Mouse (Mus musculus) MEL (cell line): ENCODE measurements around the gene Gipc3. TPM values are rescaled to one million over a fixed set of nuclear protein-coding genes. Genes with fewer than 3 reads are reported as not detected.

Source experiments
- DNase-seq: peaks from one replicate; pipeline ENCODE4 v3.0.0; 2011; ENCODE audit warnings: low read depth, low spot score
- H3K27ac ChIP-seq: 2 replicates; pipeline ENCODE4 v1.5.1; 2012; ENCODE audit warnings: low read depth, mild to moderate bottlenecking, control low read depth, low read length, moderate library complexity; ENCODE audit not compliant: control insufficient read depth
- H3K27me3 ChIP-seq, 2 experiments: fragments of 150-350 bp in 1 of 2; sonication (generic) in 1 of 2; 2 replicates each; pipeline ENCODE4 v1.6.1; 2012; ENCODE audit warnings: low read length in 2 of 2, mild to moderate bottlenecking in 2 of 2, improper control_type of control experiment in 1 of 2, moderate library complexity in 1 of 2; ENCODE audit not compliant: insufficient read depth in 2 of 2, control insufficient read depth in 1 of 2
- H3K36me3 ChIP-seq, 2 experiments: 2 replicates each; pipeline ENCODE4 v1.6.1; 2012 to 2014; ENCODE audit warnings: low read length in 2 of 2, improper control_type of control experiment in 1 of 2, inconsistent platforms in 1 of 2, mild to moderate bottlenecking in 1 of 2; ENCODE audit not compliant: insufficient read depth in 2 of 2, control insufficient read depth in 1 of 2
- H3K4me1 ChIP-seq, 2 experiments: fragments of 150-350 bp in 1 of 2; sonication (generic) in 1 of 2; 2 replicates each; pipeline ENCODE4 v1.6.1; 2012; ENCODE audit warnings: low read length in 2 of 2, improper control_type of control experiment in 1 of 2, mild to moderate bottlenecking in 1 of 2; ENCODE audit not compliant: insufficient read depth in 2 of 2, control insufficient read depth in 1 of 2
- H3K4me3 ChIP-seq, 2 experiments: fragments of 150-350 bp in 1 of 2; sonication (generic) in 1 of 2; 2 replicates each; pipeline ENCODE4 v1.5.1; 2012; ENCODE audit warnings: low read depth in 2 of 2, low read length in 2 of 2, mild to moderate bottlenecking in 2 of 2, moderate library complexity in 2 of 2, control low read depth in 1 of 2, improper control_type of control experiment in 1 of 2; ENCODE audit not compliant: control insufficient read depth in 1 of 2, insufficient read depth in 1 of 2
- H3K79me2 ChIP-seq: 2 replicates; pipeline ENCODE4 v1.6.1; 2012; ENCODE audit warnings: mild to moderate bottlenecking, low read length, moderate library complexity; ENCODE audit not compliant: control insufficient read depth, poor library complexity, insufficient read depth
- H3K9ac ChIP-seq: 2 replicates; pipeline ENCODE4 v1.6.1; 2012; ENCODE audit warnings: low read depth, mild to moderate bottlenecking, control low read depth, low read length, moderate library complexity; ENCODE audit not compliant: control insufficient read depth, poor library complexity, severe bottlenecking
- H3K9me3 ChIP-seq: fragments of 150-350 bp; sonication (generic); replicated peaks from 2 replicates; pipeline ENCODE4 v1.6.1; 2012; ENCODE audit warnings: mild to moderate bottlenecking, low read length, improper control_type of control experiment, moderate library complexity; ENCODE audit not compliant: insufficient read depth
- BHLHE40 ChIP-seq: IDR thresholded peaks from 2 replicates; pipeline ENCODE4 v1.6.1; 2012; ENCODE audit warnings: low read depth, mild to moderate bottlenecking, inconsistent platforms, low read length, improper control_type of control experiment, borderline replicate concordance
- CHD1 ChIP-seq: IDR thresholded peaks from 2 replicates; pipeline ENCODE4 v1.6.1; 2012; ENCODE audit warnings: low read depth, mild to moderate bottlenecking, inconsistent platforms, low read length, improper control_type of control experiment
- CHD2 ChIP-seq: IDR thresholded peaks from 2 replicates; pipeline ENCODE4 v1.6.1; 2011; ENCODE audit warnings: low read length, improper control_type of control experiment
- CTCF ChIP-seq, 3 experiments: IDR thresholded peaks in 2 of 3; conservative IDR thresholded peaks in 1 of 3; 2 replicates each; pipeline ENCODE4 v1.5.1; 2011 to 2012; ENCODE audit warnings: low read length in 3 of 3, low read depth in 2 of 3, mild to moderate bottlenecking in 2 of 3, improper control_type of control experiment in 1 of 3, inconsistent platforms in 1 of 3, mixed read lengths in 1 of 3, moderate library complexity in 1 of 3; ENCODE audit not compliant: control insufficient read depth in 1 of 3, insufficient read depth in 1 of 3, poor library complexity in 1 of 3, severe bottlenecking in 1 of 3
- E2F4 ChIP-seq: IDR thresholded peaks from 2 replicates; pipeline ENCODE4 v1.6.1; 2011; ENCODE audit warnings: low read depth, low read length, improper control_type of control experiment, borderline replicate concordance
- EP300 ChIP-seq, 2 experiments: IDR thresholded peaks; 2 replicates each; pipeline ENCODE4 v1.6.1; 2011; ENCODE audit warnings: improper control_type of control experiment in 2 of 2, low read length in 2 of 2, low read depth in 1 of 2, mild to moderate bottlenecking in 1 of 2
- ETS1 ChIP-seq: IDR thresholded peaks from 2 replicates; pipeline ENCODE4 v1.6.1; 2012; ENCODE audit warnings: low read depth, mild to moderate bottlenecking, inconsistent platforms, low read length, improper control_type of control experiment, moderate library complexity
- GABPA ChIP-seq: IDR thresholded peaks from 2 replicates; pipeline ENCODE4 v1.6.1; 2012; ENCODE audit warnings: low read depth, mild to moderate bottlenecking, inconsistent platforms, low read length, improper control_type of control experiment, moderate library complexity
- GATA1 ChIP-seq: IDR thresholded peaks from 2 replicates; pipeline ENCODE4 v1.6.1; 2011; ENCODE audit warnings: low read depth, low read length, improper control_type of control experiment
- HCFC1 ChIP-seq: IDR thresholded peaks from 2 replicates; pipeline ENCODE4 v1.6.1; 2012; ENCODE audit warnings: low read depth, mild to moderate bottlenecking, inconsistent platforms, low read length, improper control_type of control experiment, moderate library complexity
- JUND ChIP-seq: IDR thresholded peaks from 2 replicates; pipeline ENCODE4 v1.6.1; 2011; ENCODE audit warnings: low read depth, mild to moderate bottlenecking, improper control_type of control experiment, low read length
- KAT2A ChIP-seq: conservative IDR thresholded peaks from 2 replicates; pipeline ENCODE4 v1.6.1; 2012; ENCODE audit warnings: low read depth, low read length, improper control_type of control experiment, inconsistent platforms
- MAX ChIP-seq: IDR thresholded peaks from 2 replicates; pipeline ENCODE4 v1.6.1; 2011; ENCODE audit warnings: low read length, improper control_type of control experiment
- MAZ ChIP-seq: IDR thresholded peaks from 2 replicates; pipeline ENCODE4 v1.6.1; 2012; ENCODE audit warnings: low read depth, mild to moderate bottlenecking, inconsistent platforms, low read length, improper control_type of control experiment
- MXI1 ChIP-seq: IDR thresholded peaks from 2 replicates; pipeline ENCODE4 v1.6.1; 2011; ENCODE audit warnings: mild to moderate bottlenecking, low read depth, low read length, improper control_type of control experiment
- MYB ChIP-seq: IDR thresholded peaks from 2 replicates; pipeline ENCODE4 v1.6.1; 2011; ENCODE audit warnings: mild to moderate bottlenecking, low read depth, low read length, improper control_type of control experiment
- MYC ChIP-seq: IDR thresholded peaks from 2 replicates; pipeline ENCODE4 v1.6.1; 2011; ENCODE audit warnings: low read depth, mild to moderate bottlenecking, low read length, improper control_type of control experiment, moderate library complexity
- NELFE ChIP-seq: IDR thresholded peaks from 2 replicates; pipeline ENCODE4 v1.6.1; 2011; ENCODE audit warnings: low read depth, low read length, improper control_type of control experiment
- POLR2A ChIP-seq, 2 experiments: IDR thresholded peaks; 2 replicates each; pipeline ENCODE4 v1.6.1; 2011 to 2012; ENCODE audit warnings: low read length in 2 of 2, mild to moderate bottlenecking in 2 of 2, control low read depth in 1 of 2, improper control_type of control experiment in 1 of 2, low read depth in 1 of 2, moderate library complexity in 1 of 2; ENCODE audit not compliant: control insufficient read depth in 1 of 2, insufficient read depth in 1 of 2, poor library complexity in 1 of 2
- POLR2AphosphoS2 ChIP-seq: IDR thresholded peaks from 2 replicates; pipeline ENCODE4 v1.6.1; 2011; ENCODE audit warnings: low read length, improper control_type of control experiment
- POLR2AphosphoS5 ChIP-seq: IDR thresholded peaks from 2 replicates; pipeline ENCODE4 v1.6.1; 2012; ENCODE audit warnings: low read depth, borderline replicate concordance, mild to moderate bottlenecking, inconsistent platforms, low read length, moderate library complexity, mixed read lengths
- SIN3A ChIP-seq: IDR thresholded peaks from 2 replicates; pipeline ENCODE4 v1.6.1; 2012; ENCODE audit warnings: low read length, improper control_type of control experiment, inconsistent platforms
- SMC3 ChIP-seq: IDR thresholded peaks from 2 replicates; pipeline ENCODE4 v1.6.1; 2011; ENCODE audit warnings: low read depth, low read length, improper control_type of control experiment
- TBP ChIP-seq: IDR thresholded peaks from 2 replicates; pipeline ENCODE4 v1.8.0; 2011; ENCODE audit warnings: low read depth, low read length, improper control_type of control experiment
- TCF12 ChIP-seq: IDR thresholded peaks from 2 replicates; pipeline ENCODE4 v1.6.1; 2014; ENCODE audit warnings: low read depth, mild to moderate bottlenecking, inconsistent platforms, low read length, improper control_type of control experiment, moderate library complexity
- UBTF ChIP-seq: IDR thresholded peaks from 2 replicates; pipeline ENCODE4 v1.6.1; 2012; ENCODE audit warnings: low read depth, mild to moderate bottlenecking, inconsistent platforms, low read length, improper control_type of control experiment, moderate library complexity, borderline replicate concordance; ENCODE audit not compliant: insufficient read depth
- USF1 ChIP-seq: IDR thresholded peaks from 2 replicates; pipeline ENCODE4 v1.6.1; 2014; ENCODE audit warnings: low read depth, mild to moderate bottlenecking, inconsistent platforms, low read length, improper control_type of control experiment, moderate library complexity
- USF2 ChIP-seq, 2 experiments: IDR thresholded peaks; 2 replicates each; pipeline ENCODE4 v1.6.1; 2011 to 2012; ENCODE audit warnings: improper control_type of control experiment in 2 of 2, low read length in 2 of 2, borderline replicate concordance in 1 of 2, inconsistent platforms in 1 of 2, low read depth in 1 of 2, mild to moderate bottlenecking in 1 of 2; ENCODE audit not compliant: insufficient read depth in 1 of 2
- ZC3H11A ChIP-seq: IDR thresholded peaks from 2 replicates; pipeline ENCODE4 v1.6.1; 2012; ENCODE audit warnings: low read depth, mild to moderate bottlenecking, inconsistent platforms, low read length, improper control_type of control experiment
- ZKSCAN1 ChIP-seq: IDR thresholded peaks from 2 replicates; pipeline ENCODE4 v1.6.1; 2012; ENCODE audit warnings: low read depth, mild to moderate bottlenecking, inconsistent platforms, low read length, improper control_type of control experiment, moderate library complexity
- ZMIZ1 ChIP-seq: IDR thresholded peaks from 2 replicates; pipeline ENCODE4 v1.6.1; 2012; ENCODE audit warnings: low read depth, mild to moderate bottlenecking, inconsistent platforms, low read length, improper control_type of control experiment, moderate library complexity
- ZNF384 ChIP-seq: IDR thresholded peaks from 2 replicates; pipeline ENCODE4 v1.6.1; 2012; ENCODE audit warnings: low read depth, mild to moderate bottlenecking, inconsistent platforms, low read length, improper control_type of control experiment
- polyA plus RNA-seq, 2 experiments: library from polyadenylated mRNA; stranded (reverse) in 1 of 2; unstranded in 1 of 2; fragments of >175 nt in 1 of 2; fragments of >200 nt in 1 of 2; gene quantifications; 2 replicates each; pipeline versions ENCODE4 v1.2.1 to v1.2.4; 2012; ENCODE audit warnings: low replicate concordance in 2 of 2, low read depth in 1 of 2; ENCODE audit not compliant: insufficient read length in 2 of 2, insufficient read depth in 1 of 2, missing spikeins in 1 of 2
- total RNA-seq: library from RNA; depleted of rRNA; stranded (reverse); fragments of 300-350 nt; gene quantifications from 2 replicates; pipeline ENCODE4 v1.2.3, GENCODE M21; 2012

Gipc3 gene
- total and polyA plus RNA-seq, 3 experiments: not detected

DNA sequence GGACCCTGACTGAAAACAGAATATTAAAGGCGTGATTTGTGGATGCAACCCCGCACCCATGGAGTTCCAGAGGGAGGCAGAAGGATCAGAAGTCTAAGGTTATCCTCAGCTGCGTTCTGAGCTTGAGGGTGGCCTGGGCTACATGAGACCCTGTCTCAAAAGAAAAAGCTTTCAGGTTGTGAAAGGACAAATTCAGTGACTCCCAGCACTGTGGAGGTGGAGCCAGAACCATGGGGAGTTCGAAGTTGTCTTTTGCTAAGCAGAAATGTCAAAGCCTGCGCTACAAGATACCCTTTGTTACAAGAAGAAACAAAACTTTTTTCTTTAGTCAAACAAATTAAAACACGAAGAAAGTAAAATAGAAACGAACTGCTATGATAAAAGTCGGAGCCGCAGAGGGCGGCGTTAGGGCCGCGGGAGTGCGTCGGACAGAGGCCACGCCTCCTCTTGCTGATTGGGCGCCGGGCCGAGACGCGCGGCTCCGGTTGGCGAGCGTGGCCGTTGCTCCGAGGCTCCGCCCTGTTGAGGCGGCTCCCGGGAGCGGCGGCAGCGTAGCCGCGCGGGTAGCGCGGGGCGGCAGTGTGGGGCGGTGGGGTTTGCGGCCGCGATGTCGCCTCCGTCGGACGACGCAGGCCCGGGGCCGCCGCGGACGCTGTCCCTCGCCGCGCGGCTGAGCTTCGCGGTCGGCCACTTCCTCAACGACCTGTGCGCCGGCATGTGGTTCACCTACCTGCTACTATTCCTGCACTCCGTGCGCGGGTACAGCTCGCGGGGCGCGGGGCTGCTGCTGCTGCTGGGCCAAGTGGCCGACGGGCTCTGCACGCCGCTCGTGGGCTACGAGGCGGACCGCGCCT, 14.2 kb upstream of the Gipc3 start, which contains the start of gene Mfsd12 (continued):
- TF ChIP-seq MXI1: peak; percentile 56; the same call in 1 of the 2 replicates

DNA sequence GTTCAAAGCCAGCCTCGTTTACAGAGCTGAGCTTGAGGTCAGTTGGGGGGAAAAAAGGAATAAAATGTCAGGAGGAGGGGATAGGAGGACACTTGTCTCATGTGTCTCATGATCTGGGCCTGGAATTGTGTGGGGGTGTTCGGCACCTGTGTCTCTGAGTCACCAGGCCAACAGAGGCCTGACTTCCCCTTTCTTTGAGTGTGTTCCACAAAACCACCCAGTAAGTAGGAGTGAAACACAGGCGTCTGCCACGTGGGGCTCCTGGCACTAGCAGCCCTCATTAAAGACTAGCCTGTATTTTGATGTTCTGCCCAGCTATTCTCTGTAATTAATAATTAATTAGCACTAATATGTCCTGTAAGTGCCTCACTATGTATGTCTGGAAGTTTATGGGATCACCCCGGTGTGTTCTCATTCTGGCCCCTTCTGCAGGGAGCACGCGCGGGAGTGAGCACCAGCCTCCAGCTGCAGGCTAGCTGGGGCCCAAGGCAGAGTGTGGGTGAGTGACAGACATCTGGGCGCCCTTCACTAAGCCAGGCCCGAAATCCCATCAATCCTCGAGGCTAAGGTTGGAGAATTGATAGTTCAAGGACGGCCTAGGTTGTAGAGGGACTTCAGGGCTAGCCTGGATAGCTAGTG, 13.4 kb upstream of the Gipc3 start:
- Histone ChIP-seq H3K27ac (peak overlapping the region; percentile 96), H3K4me3 (peak overlapping the region; percentile 62 to 68), H3K79me2 (peaks cover 27% of the 10 kb centered on the region), H3K4me1 (peaks cover 3 to 29% of the 10 kb centered on the region in 2 experiments; a peak in 3 of 4 replicates), H3K36me3 (peaks cover 0 to 21% of the 10 kb centered on the region in 2 experiments; a peak in 3 of 4 replicates), H3K9ac (peak overlapping the region; percentile 84), H3K27me3 (no peaks in the 10 kb centered on the region), H3K9me3 (no peaks in the 10 kb centered on the region)
- DNase-seq: peak; percentile 94
- TF ChIP-seq NELFE: peak; percentile 44
- peak; percentile 89 for TF ChIP-seq TBP
- TF ChIP-seq ZMIZ1: peak; percentile 14; the same call in 1 of the 2 replicates
- TF ChIP-seq CHD2: no peak
- TF ChIP-seq EP300 (IDR thresholded peaks at IDR 0.05; ENCODE audit: low read depth in 1 of 2, low read length in 2 of 2): peak; percentile 55; a peak in 3 of 4 replicates
- no peak for TF ChIP-seq E2F4
- TF ChIP-seq SIN3A: peak; percentile 93
- no peak; the same call in 1 of the 2 replicates for TF ChIP-seq POLR2AphosphoS5
- TF ChIP-seq GABPA: no peak
- peak; percentile 54 for TF ChIP-seq HCFC1
- peak; percentile 36; the same call in 1 of the 2 replicates for TF ChIP-seq MAZ
- no peak for TF ChIP-seq MYB
- no peak for TF ChIP-seq ZKSCAN1
- peak; percentile 54 to 81; a peak in 3 of 4 replicates for TF ChIP-seq POLR2A (IDR thresholded peaks at IDR 0.05; ENCODE audit: control insufficient read depth in 1 of 2, insufficient read depth in 1 of 2, low read depth in 1 of 2, low read length in 2 of 2, poor library complexity in 1 of 2)
- TF ChIP-seq ZNF384: no peak
- no peak for TF ChIP-seq GATA1
- no peak for TF ChIP-seq ZC3H11A
- peak; percentile 99 for TF ChIP-seq MYC
- TF ChIP-seq KAT2A: no peak
- TF ChIP-seq CHD1: no peak
- TF ChIP-seq USF2 (IDR thresholded peaks at IDR 0.05; ENCODE audit: borderline replicate concordance in 1 of 2, insufficient read depth in 1 of 2, low read depth in 1 of 2, low read length in 2 of 2): no peak; a peak in 1 of 4 replicates
- TF ChIP-seq USF1: peak; percentile 77
- peak; percentile 66 for TF ChIP-seq ETS1
- peak; percentile 98 for TF ChIP-seq MXI1
- TF ChIP-seq UBTF: 0 out of 2 replicates have a peak, but pooled peaks have one; percentile 47
- TF ChIP-seq MAX: peak; percentile 98
- TF ChIP-seq JUND: 0 out of 2 replicates have a peak, but pooled peaks have one; percentile 21
- no peak for TF ChIP-seq CTCF (IDR thresholded peaks at IDR 0.05 in 2 of 3, conservative IDR thresholded peaks at IDR 0.05 in 1 of 3; ENCODE audit: control insufficient read depth in 1 of 3, insufficient read depth in 1 of 3, low read depth in 2 of 3, low read length in 3 of 3, poor library complexity in 1 of 3, severe bottlenecking in 1 of 3)
- TF ChIP-seq BHLHE40: no peak
- peak; percentile 28; the same call in 1 of the 2 replicates for TF ChIP-seq POLR2AphosphoS2
- TF ChIP-seq SMC3: no peak
- TF ChIP-seq TCF12: peak; percentile 59
